Mouse (Mus musculus) lung, postnatal 36 days (tissue): ENCODE data around the gene Gm14851.
"Not testable (repeated sequence)": the region's sequence is repeated elsewhere in the genome, so short reads cannot be mapped to it uniquely, and the experiment has no call there.

Experiments
- DNase-seq: peaks from one replicate; pipeline ENCODE4 v3.0.0; 2022; ENCODE audit warnings: mixed read lengths

Gm14851 gene

DNA sequence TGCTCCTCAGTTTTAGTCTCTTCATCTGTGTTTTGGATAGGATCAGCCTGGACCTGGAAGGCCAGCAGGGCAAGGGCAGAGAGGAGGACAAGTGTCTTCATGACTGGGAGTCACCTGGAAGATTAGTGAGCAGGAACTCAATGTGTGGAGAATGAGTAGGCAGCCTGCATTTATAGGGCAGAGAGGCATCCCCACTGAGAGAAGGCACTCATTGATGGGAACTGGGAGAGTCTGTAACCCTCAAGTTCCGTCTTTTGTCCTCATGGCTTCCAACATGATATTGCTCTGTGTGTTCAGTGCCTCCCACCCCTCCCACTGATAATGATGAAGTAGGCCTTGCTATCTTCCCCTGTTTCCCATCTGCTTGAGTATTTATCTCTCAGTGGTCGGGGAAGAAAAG lies at the start of gene Gm14851:
TSS of gene Gm14851 (minus strand) at position 101 of the 400 bp plus-strand sequence.
- not testable (repeated sequence) for DNase-seq

GRCm38 (mm10) chr8:21134342-21134741 lies 38.5 kb upstream of the Gm14851 start, which contains the start of gene Defa30:
Gene Defa30 (plus strand): TSS chr8:21134642.
- DNase-seq = not testable (repeated sequence)

DNA sequence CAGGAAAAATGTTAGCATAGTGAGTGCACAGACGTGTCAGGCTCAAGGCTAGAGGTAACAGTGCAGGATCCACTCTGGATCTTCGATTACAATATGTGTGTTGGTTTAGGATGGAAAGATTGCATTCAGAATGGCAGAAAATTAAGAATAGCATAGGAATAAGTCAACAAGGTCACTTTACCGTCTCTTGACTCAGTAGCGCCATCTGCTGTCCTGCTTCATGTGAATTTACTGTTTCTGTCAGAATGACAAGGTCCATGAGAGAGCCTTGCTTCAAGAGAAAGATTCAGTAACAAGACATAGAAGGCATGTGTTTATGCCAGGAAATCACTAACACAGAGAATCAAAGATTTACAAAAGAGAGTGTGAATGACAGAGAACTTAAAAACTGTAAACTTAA lies 2.7 kb downstream of the Gm14851 start:
- DNase-seq = peak; percentile 3

DNA sequence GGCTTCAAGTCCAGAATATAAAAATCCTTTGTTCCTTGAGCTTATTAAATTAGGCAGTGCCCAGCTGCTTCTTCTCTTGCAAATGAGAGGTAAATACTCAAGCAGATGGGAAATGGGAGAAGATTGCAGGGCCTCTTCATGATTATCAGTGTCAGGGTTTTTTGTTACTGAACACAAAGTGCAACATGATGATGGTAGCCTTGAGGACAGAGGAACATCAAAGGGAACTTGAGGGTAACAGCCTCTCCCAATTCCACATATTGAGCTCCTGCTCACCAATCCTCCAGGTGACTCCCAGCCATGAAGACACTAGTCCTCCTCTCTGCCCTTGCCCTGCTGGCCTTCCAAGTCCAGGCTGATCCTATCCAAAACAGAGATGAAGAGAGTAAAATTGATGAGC lies 11.7 kb downstream of the Gm14851 start, which contains the start of gene Defa25:
TSS of gene Defa25 (plus strand) at position 301 of the 400 bp plus-strand sequence.
- not testable (repeated sequence) for DNase-seq

GRCm38 (mm10) chr8:21064738-21065137 lies 31.1 kb downstream of the Gm14851 start, which contains the start of gene Defa35:
Gene Defa35 (plus strand): TSS chr8:21065038.
- not testable (repeated sequence) for DNase-seq

DNA sequence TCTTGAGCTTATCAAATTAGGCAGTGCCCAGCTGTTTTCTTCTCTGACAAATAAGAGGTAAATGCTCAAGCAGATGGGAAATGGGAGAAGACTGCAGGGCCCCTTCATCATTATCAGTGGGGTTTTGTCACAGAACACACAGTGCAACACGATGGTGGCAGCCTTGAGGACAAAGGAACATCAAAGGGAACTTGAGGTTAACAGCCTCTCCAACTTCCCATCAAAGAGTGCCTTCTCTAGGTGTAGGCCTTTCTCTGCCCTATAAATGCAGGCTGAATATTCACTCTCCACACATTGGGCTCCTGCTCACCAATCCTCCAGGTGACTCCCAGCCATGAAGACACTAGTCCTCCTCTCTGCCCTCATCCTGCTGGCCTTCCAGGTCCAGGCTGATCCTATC lies 41.1 kb downstream of the Gm14851 start, which contains the start of gene Defa23:
TSS of gene Defa23 (plus strand) at position 301 of the 400 bp plus-strand sequence.
- DNase-seq = not testable (repeated sequence)
